Mouse (Mus musculus) gastrocnemius, postnatal 14 days (tissue): ENCODE measurements around the gene Gm10188. TPM values are rescaled to one million over a fixed set of nuclear protein-coding genes. Genes with fewer than 3 reads are reported as not detected.

ENCODE experiments used
- DNase-seq: peaks from one replicate; pipeline ENCODE4 v3.0.0; 2021; ENCODE audit warnings: mixed read lengths
- intact Hi-C: fragments of 180-260 bp; cut with DNase I; formaldehyde crosslinking; loops from one replicate; pipeline ENCODE4 v1.15.1; 2025; ENCODE audit warnings: low total_unique reads
- total RNA-seq, 2 experiments: library from RNA; stranded (reverse); gene quantifications; 2 replicates each; pipeline ENCODE4 v1.2.3; 2021

Gm10188 gene
- total RNA-seq, 2 experiments from 2014 or later: not detected

- DNase-seq: no peak
- intact Hi-C loops: loop anchor here (5.0 kb wide), 1 partner anchor 109 kb away; no protein-coding TSS in a partner anchor
Measured at GRCm38 (mm10) chr1:132231470-132232274, 2.1 kb upstream of the Gm10188 start.

DNA sequence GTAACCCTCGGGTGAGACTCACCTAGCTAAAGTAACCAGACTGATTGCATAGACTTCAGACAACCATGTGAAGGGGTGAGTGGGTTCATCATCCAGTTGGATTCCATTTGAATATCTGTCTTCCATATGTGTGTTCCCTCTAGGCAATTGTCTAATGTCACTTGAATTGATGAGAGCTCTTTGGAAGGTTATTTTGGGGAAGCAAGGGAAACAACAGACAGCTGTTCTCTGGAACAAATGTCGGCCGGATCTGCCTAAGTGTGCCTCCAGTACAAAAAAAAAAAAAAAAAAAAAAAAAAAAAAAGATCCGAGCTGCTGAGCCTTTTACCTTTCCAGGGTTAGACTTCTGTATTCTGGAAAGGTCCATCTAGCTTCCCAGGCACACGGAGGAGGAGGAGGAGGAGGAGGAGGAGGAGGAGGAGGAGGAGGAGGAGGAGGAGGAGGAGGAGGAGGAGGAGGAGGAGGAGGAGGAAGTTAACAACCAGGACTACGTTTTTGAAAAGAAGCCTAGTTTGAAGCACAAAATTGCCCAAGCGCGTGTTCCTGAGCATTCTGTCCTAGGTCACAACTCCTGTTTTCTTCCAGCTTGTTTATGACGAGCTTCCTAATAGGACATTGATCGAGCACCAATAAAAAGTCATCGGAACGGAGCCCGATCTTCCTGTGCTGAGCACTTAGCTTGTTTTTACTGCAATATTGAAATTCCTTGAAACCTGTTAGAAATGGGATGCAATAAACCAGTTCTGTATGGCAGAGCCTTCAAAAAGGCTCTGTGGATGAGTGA, 3.1 kb downstream of the Gm10188 start:
- no peak for DNase-seq
- intact Hi-C loops: no loop called here

DNA sequence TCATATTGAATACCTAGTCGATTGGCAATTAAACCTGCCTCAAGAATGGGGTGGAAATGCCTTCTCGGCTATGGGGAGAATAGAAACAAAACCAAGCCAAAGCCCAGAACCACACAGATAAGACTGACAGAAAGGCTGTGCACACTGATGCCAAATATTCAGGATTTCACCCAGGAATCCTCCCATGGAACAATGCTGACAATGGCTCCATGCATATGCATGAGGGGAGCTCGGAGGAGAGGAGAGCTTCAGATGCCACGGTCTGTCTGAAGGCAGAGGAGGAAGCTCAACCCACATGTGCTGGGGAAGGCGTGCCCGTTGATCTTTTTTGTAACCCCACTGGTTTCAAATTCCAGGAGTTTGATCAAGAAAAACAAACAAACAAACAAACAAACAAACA, 7.4 kb downstream of the Gm10188 start:
- intact Hi-C loops: no loop called here
- no peak for DNase-seq

GRCm38 (mm10) chr1:132221627-132222026, 7.9 kb downstream of the Gm10188 start:
- no peak for DNase-seq
- intact Hi-C loops: no loop called here

DNA sequence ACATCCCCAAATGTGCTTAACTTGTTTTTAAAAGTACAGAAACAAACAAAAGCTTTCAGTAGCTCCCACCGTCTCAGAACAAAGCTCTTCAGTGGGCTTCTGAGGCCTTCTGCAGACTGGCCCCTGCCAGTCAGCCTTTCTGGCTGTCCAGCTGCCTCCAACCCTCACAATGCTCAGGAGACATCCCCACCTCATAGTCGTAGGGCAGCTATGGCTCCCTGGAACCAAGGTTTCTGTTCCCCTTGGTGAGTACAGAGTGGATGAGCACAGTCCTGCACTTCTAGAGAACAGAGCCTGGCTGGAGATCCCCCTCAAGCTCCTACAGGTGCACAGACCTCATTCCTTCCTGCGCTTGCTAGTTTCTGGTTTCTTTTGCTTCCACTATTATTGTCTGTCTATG, 13.3 kb downstream of the Gm10188 start:
- intact Hi-C loops: no loop called here

DNA sequence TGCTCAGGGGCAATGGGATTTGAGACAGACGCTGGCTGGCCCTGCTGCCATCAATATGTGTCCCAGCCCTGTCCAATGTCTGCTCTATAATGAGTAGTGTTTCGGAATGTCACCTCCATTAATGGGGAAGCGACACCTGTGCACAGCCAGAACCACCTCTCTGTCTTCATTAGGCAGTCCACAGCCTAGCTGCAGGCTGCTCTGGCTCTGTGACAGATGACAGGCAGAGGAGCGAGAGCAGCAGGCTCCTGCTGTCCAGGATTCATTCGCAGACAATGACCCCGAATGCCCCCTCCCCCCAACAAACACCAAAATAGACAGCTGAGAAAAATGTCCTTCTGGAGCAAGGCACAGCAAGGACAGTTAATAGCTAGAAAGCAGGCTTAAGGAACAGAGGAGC, 16.5 kb downstream of the Gm10188 start:
- no peak for DNase-seq
- intact Hi-C loops: no loop called here

More for the DNA sequence above, 13.3 kb downstream of the Gm10188 start:
- no peak for DNase-seq

DNA sequence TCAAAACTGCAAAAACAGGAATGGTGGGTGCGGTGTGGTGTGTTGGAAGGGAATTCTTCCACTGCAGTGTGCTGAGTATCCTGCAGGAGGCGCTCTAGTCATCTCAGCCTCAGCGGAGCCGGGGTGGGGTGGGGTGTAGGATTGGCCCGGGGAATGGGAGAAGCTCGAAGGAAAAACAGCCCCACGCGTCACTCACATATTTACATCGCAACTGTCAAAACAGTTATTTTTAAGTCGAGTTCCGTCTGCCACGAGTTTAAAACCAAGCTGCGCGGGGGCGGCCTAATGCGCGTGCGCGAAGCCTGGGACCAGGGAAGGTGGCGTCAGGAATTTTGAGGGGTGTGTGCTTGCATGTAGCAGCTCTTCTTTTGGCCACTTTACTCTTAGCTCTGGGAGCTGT, 17.3 kb downstream of the Gm10188 start:
- intact Hi-C loops: no loop called here
- DNase-seq: peak; percentile 48

DNA sequence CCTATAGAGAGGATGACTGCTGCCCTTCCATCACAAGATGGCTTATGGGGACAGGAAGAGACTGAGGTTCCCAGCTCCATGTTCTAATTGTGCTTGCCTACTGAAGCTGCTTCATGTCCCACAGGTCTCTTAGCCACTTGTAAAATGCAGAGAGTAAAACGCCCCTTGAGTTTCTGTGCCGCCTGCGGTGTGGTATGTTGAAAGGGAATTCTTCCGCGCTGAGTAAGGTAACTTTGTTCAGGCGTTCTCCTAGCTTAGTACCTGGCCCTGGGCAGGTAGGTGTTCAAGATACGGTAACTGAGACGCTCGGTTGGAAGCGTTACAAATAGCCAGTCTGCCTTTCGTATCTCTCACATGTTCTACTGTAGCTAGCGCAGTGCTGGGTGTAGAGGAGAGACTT, 17.9 kb downstream of the Gm10188 start:
- no peak for DNase-seq
- intact Hi-C loops: no loop called here

DNA sequence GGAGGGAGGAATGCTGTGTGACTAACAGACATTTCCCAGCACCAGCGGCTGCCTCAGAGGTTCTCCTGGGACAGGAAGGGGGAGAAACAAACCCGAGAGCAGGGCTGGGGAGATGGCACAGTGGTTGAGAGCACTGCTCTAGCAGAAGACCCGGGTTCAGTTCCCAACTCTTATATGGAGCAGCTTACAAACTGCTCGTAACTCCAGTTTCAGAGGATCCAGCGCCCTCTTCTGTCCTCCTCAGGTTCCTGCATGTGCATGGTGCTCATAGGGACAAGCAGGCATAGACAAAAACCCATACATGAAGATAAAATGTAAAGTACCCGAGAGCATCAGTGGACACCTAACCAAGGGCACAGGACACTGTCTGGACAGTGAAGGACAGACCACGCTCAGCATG, 18.6 kb downstream of the Gm10188 start:
- no peak for DNase-seq

DNA sequence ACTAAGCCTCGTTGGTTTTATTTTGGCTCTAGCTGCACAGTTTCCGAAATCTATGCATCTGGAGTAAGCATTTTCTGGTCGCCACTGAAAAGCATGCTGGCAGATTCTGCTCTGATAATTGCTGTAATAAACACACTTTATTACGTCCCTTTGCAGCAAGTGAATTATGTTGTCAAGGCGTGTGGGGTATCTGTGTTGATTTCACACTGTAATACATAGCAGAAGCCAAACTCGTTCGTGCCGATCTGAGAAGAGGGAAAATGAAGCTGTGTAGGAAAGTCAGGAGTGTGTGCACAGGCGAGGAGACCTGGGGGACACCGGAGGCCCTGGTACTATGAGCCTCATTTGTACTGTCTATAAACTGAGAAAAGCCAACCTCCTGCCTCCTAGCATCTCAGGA, 20.2 kb downstream of the Gm10188 start:
- intact Hi-C loops: no loop called here
- no peak for DNase-seq

More for the DNA sequence above, 18.6 kb downstream of the Gm10188 start:
- intact Hi-C loops: no loop called here

DNA sequence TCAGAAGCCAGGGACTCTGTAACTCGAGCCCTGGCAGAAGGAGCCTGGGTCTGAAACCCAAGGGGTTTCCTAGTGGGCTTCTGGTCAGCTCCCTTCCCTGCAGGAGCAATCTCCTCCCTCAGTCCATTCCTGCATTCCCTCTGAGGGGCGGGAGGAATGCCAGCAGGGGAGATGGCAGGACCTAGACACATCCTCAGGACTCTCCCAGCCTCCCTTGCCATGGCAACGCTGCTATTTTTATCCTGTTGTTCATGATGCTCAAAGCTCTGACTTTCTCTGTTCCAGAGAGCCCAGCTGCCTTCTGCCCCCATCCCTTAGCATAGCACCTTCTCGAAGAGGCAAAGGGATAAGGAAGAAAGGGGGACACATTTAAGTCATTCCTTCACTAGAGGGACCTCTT, 21.4 kb downstream of the Gm10188 start:
- intact Hi-C loops: no loop called here
- DNase-seq: peak; percentile 27

GRCm38 (mm10) chr1:132206828-132207227, 22.7 kb downstream of the Gm10188 start:
- no peak for DNase-seq
- intact Hi-C loops: no loop called here

GRCm38 (mm10) chr1:132205958-132206357, 23.6 kb downstream of the Gm10188 start:
- no peak for DNase-seq
- intact Hi-C loops: no loop called here

- DNase-seq: no peak
- intact Hi-C loops: no loop called here
Measured at GRCm38 (mm10) chr1:132202771-132203170, 26.8 kb downstream of the Gm10188 start.

DNA sequence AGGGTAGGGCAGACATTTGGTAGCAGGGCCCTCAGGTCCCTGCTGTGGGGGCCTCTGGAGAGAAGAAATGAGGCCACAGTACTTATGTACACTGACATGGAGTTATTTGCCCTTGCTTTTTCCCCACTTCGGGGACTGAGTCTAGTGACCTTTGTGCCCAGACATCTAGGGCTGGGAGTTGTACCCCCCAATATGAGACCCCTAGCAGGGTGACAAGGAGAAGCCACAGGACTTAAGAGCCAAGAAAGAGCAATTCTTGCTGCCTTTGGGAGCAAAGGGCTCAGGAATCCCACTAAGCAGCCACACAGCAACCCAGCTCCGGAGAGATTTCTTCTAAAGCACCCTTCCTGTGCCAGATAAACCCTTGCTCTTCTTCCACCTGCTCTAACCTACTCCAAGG, 27.6 kb downstream of the Gm10188 start:
- no peak for DNase-seq
- intact Hi-C loops: no loop called here

GRCm38 (mm10) chr1:132201511-132201860, 28.1 kb downstream of the Gm10188 start:
- DNase-seq: no peak
- intact Hi-C loops: no loop called here

DNA sequence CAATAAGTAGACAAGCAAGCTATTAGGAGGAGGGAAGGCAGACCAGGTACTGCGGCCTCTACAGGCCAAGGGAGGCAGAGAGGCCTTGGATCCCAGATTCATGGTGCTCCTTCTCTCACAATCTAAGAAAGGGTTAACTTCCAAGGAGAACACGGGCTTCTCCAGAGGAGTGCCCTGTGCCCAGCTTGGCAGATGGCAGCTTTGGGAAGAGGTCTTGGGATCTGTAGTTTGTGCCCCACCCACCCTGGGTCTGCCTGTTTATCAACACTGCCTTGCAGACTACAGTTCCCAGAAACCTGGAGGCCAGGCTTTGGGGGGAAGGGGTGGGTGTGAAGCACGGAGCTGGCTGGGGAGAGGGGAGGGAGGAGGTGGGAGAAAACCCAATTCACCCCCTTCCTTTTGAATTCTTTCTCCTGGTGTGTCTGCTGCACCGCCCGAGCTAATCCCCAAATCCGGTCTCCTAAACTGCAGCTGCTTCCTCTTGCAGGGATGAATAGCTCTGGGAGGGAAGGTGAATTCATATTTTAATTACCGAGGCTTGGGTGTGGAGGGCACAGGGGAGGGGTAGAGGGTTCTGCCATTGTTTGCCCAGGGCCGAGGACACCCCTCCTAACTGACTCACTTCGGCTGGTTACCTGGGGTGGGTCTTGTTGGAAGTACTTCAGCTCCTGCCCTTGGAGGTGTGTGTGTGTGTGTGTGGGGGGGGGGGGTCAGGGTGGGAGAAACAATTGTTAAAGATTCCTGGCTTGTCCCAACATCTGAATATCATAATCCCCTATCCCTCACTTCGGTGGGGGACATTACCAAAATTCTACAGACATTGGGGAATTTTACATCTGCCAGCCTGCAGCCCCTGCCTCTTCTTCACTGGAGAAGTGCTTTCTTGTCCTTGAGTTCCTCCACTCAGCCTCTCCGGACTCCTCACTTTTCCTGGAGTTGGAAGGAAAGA, 28.7 kb downstream of the Gm10188 start:
- no peak for DNase-seq
- intact Hi-C loops: no loop called here

- intact Hi-C loops: no loop called here
- DNase-seq: no peak
Measured at GRCm38 (mm10) chr1:132199934-132200333, 29.6 kb downstream of the Gm10188 start.

DNA sequence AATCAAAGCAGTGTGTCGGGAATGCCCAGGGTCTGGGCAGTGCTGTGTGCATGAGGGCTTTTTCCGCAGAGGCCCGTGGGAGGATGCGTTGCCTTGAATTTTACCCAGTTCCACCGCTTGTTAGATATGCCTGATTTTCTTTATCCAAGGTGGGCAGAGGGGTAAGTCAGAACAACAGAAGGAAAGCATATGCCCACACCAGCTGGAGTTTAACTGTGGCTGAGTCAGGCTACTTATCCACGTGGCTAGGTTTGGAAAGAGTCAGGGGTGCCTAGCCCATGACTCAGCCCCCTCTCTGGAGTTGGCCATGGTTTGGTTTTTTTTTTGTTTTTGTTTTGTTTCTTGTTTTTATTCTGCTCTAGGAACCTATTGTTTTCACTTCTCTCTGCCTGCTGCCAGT, 30.3 kb downstream of the Gm10188 start:
- intact Hi-C loops: no loop called here
- no peak for DNase-seq
